Mouse (Mus musculus) MN1 (cell line): ENCODE data around the gene Ddx42.
"Not testable (repeated sequence)": the region's sequence is repeated elsewhere in the genome, so short reads cannot be mapped to it uniquely, and the experiment has no call there.

ENCODE experiments used
- DNase-seq: peaks from one replicate; pipeline ENCODE4 v3.0.0-alpha.2; 2016; ENCODE audit warnings: low spot score

The Ddx42 gene

GRCm38 (mm10) chr11:106201337-106202122 lies 15.2 kb upstream of the Ddx42 start:
- DNase-seq = no peak

DNA sequence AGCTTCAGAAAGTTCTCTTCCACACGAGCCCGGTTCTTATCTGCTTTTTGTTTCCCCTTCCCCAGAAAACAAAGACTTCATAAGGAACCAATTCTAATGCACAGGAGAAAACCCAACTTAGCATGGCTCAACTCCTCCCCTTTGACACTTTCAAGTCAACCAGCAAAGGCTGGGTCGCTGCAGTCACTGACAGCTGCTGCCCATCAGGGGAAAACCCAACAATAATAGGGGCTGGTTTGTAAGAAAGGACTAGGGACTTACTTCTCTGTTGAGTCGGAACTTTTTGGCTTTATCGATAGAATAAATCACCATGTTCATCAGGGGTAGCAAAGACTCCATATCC lies 14.6 kb upstream of the Ddx42 start, which contains the start of gene Strada:
Gene Strada, minus strand, starts transcription at position 46 of the 343 bp plus-strand sequence.
- no peak for DNase-seq

GRCm38 (mm10) chr11:106212771-106213170 lies 4.0 kb upstream of the Ddx42 start:
- DNase-seq = peak; percentile 40

DNA sequence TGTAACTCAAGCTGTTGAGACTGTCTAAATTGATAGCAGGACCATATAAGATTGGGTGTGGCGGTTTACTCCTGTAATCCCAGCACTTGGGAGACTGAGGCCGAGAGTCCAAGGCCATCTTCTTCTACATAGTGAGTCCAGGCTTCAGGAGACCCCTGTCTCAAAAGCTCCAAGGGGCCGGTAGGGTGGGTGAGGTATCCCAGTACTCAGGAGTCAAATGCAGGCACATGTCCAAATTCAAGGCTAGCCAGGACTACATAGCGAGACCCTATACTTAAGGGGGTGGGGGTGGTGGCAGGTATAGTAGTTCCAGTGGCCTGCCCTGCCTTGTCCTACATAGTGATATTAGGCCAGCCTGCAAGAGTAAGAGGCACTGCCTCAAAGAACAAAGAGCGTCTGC lies 1.9 kb upstream of the Ddx42 start:
- DNase-seq = no peak

GRCm38 (mm10) chr11:106215450-106215859 lies 1.3 kb upstream of the Ddx42 start:
- DNase-seq = peak; percentile 62

DNA sequence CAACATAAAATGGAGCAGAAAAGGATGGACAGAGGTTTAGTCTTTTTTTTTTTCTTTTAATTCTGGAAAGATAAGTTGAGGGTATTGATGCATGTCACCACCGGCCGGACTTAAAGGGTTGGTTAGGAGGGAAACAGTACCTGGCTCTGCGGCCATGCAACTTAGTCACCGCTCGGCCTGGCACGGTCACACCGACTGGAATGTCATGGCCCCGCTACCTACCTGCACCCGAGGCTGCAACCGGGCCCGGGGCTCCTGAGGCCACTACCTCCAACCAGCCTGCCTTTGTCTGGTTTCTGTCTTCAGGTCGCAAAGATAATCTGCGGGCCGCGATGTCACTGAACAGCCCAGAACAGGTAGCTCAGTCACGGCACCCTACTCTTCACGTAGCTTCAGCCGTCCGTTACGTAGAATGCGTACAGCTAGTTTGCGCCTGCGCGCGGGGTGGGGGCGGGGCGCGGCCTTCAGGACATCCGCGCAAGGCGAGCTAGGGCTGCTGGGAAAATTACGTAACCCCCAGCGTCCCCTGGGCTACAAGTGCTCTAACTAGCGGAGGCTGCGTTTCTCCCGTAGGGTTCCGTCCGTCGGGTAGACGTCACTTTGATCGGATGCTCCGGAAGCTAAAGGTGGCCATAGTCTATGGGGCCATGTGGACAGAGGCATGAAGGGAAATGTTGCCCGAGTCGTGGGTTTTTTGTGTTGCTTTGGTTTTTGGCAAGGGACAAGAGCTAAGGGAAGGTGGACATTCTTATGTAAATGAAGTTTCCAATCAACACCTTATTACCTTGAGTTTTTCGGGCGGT lies 598 bp upstream of the Ddx42 start, which contains the start of gene Ccdc47:
Gene Ccdc47, minus strand, starts transcription at position 418 of the 803 bp plus-strand sequence.
- peak; percentile 98 for DNase-seq

DNA sequence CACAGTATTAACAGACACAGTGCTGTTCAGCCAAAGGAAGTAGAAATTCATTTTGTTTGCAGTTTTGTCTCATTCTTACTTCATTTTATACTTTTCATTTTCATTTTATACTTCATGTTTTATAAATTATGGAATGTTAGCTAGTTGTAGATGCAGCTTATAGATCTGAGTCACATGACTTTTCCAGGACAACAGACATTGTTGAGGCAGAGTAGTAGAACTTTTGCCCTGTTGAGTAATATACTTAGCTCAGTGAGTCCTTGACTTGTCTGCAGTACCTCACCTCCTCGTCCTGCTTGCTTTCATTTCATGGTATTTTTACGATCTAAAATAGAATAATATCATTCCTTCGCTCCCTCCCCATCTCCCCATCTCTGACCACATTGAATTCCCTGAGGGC lies 3.9 kb downstream of the Ddx42 start:
- no peak for DNase-seq

GRCm38 (mm10) chr11:106233978-106234377 lies 17.3 kb downstream of the Ddx42 start:
- not testable (repeated sequence) for DNase-seq

- DNase-seq = peak; percentile 19
These were observed 30.1 kb downstream of the Ddx42 start for GRCm38 (mm10) chr11:106246834-106247233.

DNA sequence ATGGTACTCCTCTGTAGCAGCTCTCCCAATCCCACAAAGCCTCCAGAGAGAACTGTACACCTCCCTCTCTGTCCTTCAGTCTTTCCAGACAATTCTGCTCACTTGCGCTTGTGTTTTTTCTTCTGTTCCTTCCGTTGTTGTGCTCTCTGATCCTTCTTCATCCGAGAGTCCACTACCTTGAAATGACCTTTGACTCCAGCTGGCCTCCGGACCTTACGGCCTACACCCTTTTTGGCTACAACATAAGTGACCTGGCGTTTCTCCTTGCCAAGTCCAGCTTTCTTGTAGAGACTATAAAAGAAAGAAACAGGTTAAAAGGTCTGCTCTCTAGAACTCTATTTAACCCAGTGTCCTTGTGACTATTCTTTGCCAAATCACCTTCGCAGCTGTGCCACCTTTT lies 32.6 kb downstream of the Ddx42 start:
- DNase-seq = no peak

- DNase-seq = no peak
These were observed 38.0 kb downstream of the Ddx42 start for GRCm38 (mm10) chr11:106254767-106255166.

DNA sequence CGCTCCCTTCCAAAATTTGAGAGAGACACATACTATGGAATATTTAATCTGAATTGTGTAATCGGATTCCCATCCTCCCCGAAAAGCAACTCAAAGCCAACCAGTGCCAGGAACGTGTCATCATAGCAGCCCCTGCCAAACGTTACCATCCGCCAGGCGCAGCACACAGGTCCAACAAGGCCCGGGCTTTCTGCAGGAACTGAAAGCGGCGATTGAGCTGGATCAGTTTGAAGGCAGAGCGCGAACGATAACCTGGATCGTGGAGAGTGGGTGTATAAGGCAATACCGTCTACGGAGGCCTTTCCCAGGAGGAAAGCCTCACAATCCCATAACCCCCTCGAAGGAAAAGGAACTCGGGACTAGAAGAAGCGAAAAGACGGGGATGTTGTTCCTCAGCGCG lies 38.4 kb downstream of the Ddx42 start:
- DNase-seq = peak; percentile 56

DNA sequence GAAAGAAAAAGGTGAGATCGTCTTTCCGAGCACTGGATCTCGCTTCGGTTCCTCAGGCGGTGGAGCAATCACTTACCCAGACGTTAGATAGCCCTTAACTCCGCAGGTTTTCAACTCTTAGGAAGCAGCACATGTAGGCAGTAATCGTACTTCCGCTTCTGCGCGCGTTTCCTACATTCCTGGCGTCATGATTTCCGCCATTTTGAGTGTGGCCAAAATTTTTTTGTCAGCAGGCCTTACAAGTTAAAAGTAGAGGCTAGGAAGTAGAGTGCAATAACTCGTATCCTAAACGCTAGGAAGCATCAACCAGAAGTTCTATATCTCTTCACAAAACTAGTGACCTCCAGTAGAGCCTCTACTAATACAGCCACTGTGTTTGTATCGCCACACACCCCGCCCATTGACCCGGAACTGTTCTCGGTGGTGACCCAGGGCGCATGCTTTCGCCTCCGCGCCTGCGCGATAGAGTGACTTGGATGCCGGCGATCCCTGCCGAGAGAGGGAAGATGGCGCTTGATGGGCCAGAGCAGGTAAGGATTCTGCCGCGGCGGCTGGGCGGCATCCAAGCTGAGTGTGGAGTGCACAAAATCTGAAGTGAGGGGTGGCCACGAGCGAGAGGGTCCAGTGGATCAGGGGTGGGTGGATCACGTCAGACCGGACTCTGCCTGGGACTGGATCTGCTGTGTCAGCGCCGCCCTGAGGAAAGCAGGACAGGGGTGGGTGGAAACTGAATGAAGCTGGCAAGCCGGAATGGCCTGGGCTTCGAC lies 39.1 kb downstream of the Ddx42 start, which contains the start of the genes Ftsj3 and Psmc5:
Gene Ftsj3, minus strand, starts transcription at position 395 of the 767 bp plus-strand sequence.
Gene Psmc5, plus strand, starts transcription at position 470 of the 767 bp plus-strand sequence.
- peak; percentile 95 for DNase-seq

DNA sequence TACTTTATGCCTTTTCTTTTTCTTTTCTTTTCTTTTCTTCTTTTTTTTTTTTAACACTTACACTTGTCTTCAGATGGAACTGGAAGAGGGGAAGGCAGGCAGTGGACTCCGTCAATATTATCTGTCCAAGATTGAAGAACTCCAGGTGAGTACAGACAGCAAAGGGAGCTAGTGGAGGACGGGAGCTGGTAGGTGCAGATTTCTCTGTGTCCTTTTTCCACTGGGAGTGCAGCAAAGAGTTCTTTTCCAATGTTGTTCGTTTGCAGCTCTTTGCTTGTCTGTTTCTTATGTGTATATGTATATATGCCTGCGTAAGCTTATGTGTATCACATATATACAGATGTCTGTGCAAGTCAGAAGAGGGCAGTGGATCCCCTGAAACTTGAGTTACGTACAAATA lies 40.0 kb downstream of the Ddx42 start:
- DNase-seq = no peak

- no peak for DNase-seq
These were observed 44.2 kb downstream of the Ddx42 start for GRCm38 (mm10) chr11:106260826-106261450.

- DNase-seq = no peak
These were observed 47.2 kb downstream of the Ddx42 start for GRCm38 (mm10) chr11:106263963-106264362.

DNA sequence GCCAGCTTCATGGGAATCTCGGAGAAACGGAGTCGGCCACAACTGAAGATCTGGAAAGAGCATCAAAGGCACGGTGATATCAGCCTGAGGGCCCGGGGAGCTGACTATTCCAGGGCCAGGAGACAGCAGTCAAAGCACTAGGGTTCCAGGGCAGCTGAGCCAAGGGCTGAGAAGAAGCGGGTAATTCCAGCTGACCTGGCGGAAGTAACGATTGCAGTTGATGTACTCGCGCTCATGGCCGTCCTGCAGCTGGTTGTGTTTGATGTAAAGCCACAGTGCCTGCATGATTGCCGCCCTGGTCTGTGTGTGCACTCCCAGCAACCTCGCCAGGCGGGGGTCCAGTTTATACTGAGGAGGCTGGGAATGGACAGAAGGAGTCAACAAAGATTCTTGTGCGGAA lies 48.3 kb downstream of the Ddx42 start:
- no peak for DNase-seq

- DNase-seq = no peak
These were observed 48.8 kb downstream of the Ddx42 start for GRCm38 (mm10) chr11:106265570-106265969.

DNA sequence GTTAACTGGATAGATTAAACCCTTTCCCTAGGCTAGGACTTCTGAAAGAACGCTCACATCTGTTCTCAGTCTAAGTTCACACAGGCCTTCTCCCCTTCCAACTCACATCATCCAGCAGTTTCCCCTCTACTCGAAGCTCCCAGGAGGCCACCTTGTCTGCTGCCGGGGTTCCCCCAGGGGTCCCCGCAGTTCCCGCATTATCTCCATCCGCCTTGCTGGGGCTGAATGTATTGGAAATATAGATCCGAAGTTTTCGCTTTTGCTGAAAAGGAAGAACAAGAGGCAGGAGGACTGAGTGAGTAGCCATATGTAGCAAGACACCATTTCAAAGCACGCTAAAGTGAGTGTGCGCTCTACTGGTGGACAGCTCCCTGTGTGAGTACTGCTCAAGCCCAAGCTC lies 49.7 kb downstream of the Ddx42 start:
- no peak for DNase-seq

GRCm38 (mm10) chr11:106267311-106267852 lies 50.7 kb downstream of the Ddx42 start:
- no peak for DNase-seq

GRCm38 (mm10) chr11:106267871-106268270 lies 51.1 kb downstream of the Ddx42 start:
- no peak for DNase-seq
